Mouse (Mus musculus): ENCODE data around the gene Sec14l1. TPM values are rescaled to one million over a fixed set of nuclear protein-coding genes. Genes with fewer than 3 reads are reported as not detected.

Sec14l1 gene
- total RNA-seq, 2 experiments from 2014 or later, result 52.3 to 52.8 TPM

DNA sequence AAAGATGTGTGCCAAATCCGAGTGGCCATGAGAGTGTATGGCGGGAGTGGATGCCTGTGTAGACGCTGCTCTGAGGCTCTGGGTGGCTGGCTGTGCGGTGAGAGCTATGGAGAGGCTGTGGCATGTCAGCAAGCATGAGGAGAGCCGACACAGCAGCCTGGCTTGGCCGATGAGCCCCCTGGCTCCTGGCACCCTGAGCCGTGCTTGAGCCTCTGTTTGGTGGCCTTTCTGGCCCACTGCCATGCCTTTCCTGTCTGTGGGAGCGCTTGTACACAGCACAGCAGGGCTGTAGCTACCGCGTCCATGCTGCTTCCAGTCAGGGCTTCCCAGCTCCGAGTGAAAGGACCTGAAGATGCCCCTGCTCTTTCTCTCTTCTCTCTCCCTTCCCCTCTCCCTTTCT lies 43.4 kb downstream of the Sec14l1 start:
- Histone ChIP-seq H3K27ac (no peak overlapping the region; the same call in 1 of the 2 replicates), H3K4me3 (no peak overlapping the region)
- intact Hi-C loops (cut with DNase I), result no loop called here
- no peak for DNase-seq
- TF ChIP-seq CTCF (IDR thresholded peaks at IDR 0.05), result no peak

DNA sequence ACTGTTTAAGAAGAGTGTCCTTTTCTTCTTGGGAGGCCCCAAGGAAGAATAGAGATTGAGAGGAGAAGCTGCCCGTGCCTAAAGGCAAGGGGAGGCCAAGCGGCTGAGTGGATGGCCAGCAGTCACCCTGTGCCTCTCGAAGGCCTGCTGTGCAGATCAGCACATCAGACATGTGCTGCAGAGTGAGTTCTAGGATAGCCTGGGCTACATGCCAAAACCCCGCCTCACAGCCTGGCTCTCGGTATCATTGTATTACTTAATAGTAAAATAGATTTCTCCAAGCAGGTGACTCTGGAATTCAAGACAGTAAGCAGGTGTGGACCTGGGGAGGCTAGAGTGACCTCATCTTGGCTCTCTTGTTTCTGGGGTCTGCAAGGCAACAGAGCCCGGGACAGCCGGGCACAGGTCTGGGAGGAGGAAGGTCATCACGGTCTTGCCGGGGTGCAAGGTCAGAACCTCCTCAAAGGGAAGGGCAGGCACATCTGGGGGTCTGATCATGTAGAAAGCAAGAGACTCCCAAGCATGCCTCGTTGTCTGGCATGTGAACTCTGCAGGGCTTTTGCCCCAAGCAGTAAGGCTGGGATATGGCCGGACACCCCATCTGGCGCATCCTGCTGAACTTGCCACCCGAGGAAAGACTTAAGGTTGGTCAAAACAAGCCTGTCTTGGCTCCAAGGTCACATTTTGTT lies 44.4 kb downstream of the Sec14l1 start:
- peak; percentile 65 for DNase-seq
- Histone ChIP-seq H3K27ac (peak overlapping the region; percentile 43; the same call in 1 of the 2 replicates), H3K4me3 (no peak overlapping the region)
- no peak for TF ChIP-seq CTCF (IDR thresholded peaks at IDR 0.05)
- intact Hi-C loops (cut with DNase I), result no loop called here

DNA sequence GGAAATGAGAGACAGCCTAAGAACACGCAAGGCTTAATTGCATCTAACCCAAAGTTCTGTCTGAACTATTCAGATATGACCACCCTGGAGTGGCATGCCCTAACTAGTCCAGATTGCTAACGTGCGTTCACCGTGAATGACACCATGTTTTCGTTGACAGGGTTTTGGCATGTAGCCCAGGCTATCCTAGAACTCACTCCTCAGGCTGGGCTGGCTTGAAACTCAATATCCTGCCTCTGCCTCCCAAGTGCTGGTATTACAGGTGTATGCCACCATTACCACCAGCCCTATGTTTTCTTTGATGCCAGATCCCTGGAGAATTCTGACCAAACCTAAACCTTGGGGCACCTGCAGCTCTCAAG lies 45.0 kb downstream of the Sec14l1 start:
- peak; percentile 66 for DNase-seq
- TF ChIP-seq CTCF (IDR thresholded peaks at IDR 0.05), result no peak
- intact Hi-C loops (cut with DNase I), result no loop called here
- Histone ChIP-seq H3K27ac (peak overlapping the region; percentile 43; the same call in 1 of the 2 replicates), H3K4me3 (no peak overlapping the region)

DNA sequence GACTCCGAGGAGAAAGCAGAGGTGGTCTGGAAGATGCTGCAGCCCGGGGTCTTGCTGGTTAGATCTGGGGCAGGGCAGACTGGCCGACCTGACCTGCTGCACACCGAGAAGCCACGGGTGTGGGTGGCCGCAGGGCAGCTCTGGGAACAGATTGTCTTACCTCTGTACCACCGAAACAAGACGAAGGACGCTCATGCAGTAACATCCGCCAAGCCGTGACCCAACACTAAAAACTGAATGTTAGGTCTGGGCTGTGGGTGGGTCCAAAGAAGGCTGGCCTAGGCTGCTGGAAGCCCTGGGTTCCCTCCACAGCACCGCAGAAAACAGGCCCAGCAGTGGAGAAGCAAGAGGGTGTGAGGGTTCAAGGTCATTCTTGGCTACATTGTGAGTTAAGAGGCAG lies 45.8 kb downstream of the Sec14l1 start:
- DNase-seq, result peak; percentile 71
- Histone ChIP-seq H3K27ac (no peak overlapping the region), H3K4me3 (no peak overlapping the region)
- no peak for TF ChIP-seq CTCF (IDR thresholded peaks at IDR 0.05)
- intact Hi-C loops (cut with DNase I), result no loop called here

DNA sequence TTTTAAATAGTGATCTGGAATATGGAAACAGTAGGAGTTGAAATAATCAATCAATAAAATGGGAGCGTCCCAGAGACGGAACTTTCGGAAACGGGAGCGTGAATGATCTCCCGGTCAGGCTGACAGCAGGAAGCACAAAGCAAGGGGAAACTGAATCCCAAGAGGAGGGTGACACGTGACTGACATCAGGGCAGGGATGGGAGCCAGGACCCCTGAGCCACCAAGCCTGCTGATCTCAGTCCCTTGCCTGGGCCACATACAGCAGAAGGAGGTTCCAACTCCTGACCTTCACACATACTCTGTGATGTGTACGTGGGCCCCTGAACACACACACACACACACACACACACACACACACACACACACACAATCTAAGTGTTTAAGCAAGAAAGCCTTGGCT lies 46.6 kb downstream of the Sec14l1 start:
- no peak for DNase-seq
- no peak for TF ChIP-seq CTCF (IDR thresholded peaks at IDR 0.05)
- Histone ChIP-seq H3K27ac (no peak overlapping the region), H3K4me3 (no peak overlapping the region)
- intact Hi-C loops (cut with DNase I), result no loop called here

DNA sequence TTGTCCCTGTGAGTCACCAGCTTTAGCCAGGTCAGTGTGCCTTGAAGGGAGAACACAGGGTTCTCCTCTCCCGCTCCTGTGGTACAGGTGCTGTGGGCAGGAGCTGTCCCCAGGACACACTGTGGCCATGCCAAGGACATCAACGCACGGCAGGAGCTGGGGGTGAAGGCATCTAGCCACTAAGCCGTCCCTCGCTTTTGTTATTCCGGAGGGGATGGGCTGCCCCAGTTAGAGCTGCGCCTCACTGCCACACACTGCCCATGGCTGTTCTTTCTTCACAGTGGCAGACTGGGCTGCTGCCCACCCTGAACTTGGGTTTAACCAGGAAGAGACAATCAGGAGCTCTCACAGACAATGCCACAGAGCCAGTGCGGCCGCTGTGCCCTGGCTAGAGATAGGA lies 48.1 kb downstream of the Sec14l1 start:
- no peak for TF ChIP-seq CTCF (IDR thresholded peaks at IDR 0.05)
- H3K4me3 ChIP-seq, result no peak overlapping the region
- H3K27ac ChIP-seq, result no peak overlapping the region
- intact Hi-C loops (cut with DNase I), result no loop called here
- DNase-seq, result no peak

DNA sequence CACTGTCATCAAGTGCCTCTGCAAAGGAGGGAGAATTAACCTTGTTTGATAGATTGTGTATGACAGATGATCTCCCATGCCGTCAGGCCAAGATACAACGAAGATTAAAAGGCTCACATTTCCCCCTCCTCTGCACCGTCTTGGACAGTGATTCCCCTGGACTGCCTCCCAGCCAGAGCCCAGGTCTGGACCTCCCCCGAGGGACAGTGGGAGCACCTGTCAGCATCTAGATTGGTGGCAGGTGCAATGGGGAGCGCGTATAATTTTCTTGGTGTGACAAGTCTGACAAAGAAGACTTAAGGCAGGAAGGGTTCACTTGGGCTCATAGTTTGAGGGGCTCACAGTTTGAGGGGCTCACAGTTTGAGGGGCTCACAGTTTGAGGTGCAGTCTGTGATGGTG lies 48.8 kb downstream of the Sec14l1 start:
- intact Hi-C loops (cut with DNase I), result no loop called here
- no peak overlapping the region for H3K27ac ChIP-seq
- no peak overlapping the region for H3K4me3 ChIP-seq
- peak; percentile 52 for DNase-seq
- no peak for TF ChIP-seq CTCF (IDR thresholded peaks at IDR 0.05)

DNA sequence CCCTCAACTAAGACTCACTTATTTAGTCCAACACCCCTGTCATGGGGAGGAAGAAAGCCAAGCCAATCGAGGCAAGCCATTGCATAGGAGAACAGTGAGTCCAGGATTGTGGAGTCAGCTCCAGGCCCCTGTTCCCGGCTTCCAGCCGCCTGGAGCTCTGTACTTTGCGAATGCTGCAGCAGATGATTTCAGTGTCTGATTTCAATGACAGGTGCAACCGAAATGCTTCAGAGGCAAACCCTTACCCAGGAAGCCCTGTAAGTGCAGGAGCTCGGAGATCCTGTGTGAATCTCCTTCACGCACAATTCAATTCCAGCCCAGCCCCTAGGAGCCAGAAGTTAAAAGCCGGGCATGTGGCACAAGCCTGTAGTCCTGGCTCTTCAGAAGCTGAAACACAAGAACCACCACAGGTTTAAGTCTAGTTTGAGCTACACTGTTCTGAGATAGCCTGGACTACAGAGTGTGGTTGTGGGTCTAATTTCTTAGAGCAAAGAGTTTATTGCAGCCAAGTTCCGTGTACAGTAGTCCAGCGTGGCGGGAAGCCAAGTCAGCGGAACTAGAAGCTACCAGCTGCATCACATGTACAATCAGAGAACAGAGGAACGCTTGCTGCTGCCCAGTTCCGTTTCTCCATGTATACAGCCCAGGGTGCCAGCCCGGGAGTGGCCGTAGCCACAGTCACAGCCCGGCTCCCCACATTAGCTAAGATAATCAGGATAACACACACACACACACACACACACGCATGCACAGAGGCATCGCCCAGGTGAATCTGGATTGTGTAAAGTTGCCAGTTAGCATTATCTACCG lies 53.5 kb downstream of the Sec14l1 start:
- H3K4me3 ChIP-seq, result peak overlapping the region; percentile 52
- intact Hi-C loops (cut with DNase I), result loop anchor here (5.0 kb wide), 1 partner anchor 36 kb away; no protein-coding TSS in a partner anchor
- TF ChIP-seq CTCF (IDR thresholded peaks at IDR 0.05), result no peak
- peak overlapping the region; percentile 66 for H3K27ac ChIP-seq
- peak; percentile 72 for DNase-seq

DNA sequence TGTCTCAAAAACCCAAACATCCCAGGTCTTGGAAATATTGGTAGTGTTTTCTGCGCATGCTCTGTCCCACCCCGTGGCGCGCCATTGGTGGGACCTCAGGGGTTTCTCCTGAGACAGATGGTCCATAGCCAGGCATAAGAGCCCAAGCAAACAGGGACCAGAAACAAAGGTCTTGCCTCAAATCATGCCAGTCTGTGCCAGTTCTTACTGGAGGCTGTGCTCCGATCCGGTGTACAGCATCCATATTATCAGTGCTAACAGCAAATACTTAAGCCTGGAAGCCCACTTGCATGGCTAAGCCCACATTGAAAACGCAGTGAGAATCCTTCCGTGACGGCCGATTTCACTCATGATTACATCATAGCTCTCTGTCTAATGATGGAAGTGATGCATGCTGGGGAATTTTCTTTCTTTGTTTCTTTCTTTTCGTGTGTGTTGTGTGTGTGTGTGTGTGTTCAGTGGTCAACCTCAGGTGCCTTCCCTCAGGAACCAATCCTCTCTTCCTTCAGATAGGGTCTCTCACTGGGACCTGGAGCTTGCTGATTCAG lies 54.2 kb downstream of the Sec14l1 start:
- H3K27ac ChIP-seq, result no peak overlapping the region
- H3K4me3 ChIP-seq, result peak overlapping the region; percentile 52
- no peak for TF ChIP-seq CTCF (IDR thresholded peaks at IDR 0.05)
- intact Hi-C loops (cut with DNase I), result loop anchor here (5.0 kb wide), 1 partner anchor 37 kb away; no protein-coding TSS in a partner anchor
- DNase-seq, result no peak

DNA sequence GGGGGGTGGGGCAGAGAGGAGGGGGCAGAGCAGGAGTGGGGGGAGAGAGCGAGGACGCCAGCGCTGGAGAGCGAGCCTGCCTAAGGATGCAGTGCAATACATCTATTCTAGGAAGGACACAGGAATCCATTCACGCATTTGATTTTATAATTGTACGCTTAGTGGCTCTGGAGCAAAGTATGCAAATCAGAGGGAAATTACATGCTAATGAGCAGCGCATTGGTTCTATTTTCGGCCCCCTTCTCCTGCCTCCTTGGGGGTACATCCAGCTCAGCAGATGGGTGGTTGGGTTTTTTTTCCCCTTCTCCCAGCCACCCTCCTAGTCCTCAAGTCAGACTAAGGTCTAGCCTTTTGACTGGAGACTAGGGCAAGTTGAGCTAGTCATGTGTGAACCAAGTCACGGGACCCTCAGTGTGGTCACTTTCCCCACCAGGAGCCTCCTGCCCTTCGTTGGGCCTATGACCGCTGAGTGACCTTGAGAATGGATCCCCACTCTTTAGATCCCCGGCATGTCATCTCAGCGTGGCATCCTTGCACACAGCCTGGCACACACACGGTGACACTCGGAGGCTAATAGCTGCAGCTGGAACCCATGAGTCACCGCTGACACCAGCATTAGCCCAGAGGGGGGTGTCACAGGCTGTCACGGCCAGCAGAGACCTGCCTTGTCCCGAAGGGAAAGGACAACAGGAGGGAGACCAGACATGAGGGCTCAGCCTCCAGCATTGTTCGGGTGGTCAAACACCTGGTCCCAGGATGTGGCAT lies 55.0 kb downstream of the Sec14l1 start:
- no peak for TF ChIP-seq CTCF (IDR thresholded peaks at IDR 0.05)
- no peak for DNase-seq
- intact Hi-C loops (cut with DNase I), result loop anchor here (5.0 to 10.0 kb wide), 2 partner anchors 38 to 305 kb away; no protein-coding TSS in a partner anchor
- no peak overlapping the region for H3K4me3 ChIP-seq
- no peak overlapping the region for H3K27ac ChIP-seq

DNA sequence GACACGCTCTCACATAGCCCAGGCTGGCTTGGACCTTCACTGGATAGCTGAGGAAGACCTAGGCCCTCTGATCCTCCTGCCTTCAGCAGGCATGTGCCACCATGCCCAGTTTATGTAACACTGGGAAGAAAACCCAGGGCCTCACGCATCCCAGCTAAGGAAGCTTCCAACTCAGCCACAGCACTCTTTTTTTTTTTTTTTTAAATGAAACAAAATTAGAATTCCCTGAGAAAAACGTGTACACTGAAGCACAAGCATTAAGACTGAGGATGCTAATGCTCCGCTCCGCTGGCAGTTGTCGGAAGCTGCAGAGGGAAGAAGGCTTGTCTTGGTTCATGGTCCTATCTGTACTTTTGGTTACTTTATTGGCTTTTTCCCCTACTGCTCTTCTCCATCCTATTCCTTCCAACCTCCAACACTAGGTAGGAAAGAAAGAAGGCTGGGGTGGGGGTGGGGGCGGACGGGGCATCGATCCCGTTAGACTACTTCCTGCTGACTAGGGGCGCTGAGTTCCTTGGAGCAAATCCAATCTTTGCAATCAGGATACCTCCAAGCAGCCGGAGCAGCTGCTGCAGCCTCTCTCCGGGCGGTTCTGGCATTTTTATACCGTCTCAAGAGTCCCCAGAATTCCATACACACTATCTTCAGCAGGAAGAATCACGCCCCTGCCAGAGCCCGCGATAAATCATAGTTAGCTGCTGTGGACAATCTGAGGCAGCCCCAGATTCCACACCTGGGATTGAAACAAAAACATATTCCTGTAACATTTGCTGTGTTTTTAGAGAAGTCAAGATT lies 59.3 kb downstream of the Sec14l1 start:
- intact Hi-C loops (cut with DNase I), result loop anchor here (10.0 kb wide), 1 partner anchor 309 kb away; no protein-coding TSS in a partner anchor
- no peak for TF ChIP-seq CTCF (IDR thresholded peaks at IDR 0.05)

More for the DNA sequence above, 59.3 kb downstream of the Sec14l1 start:
- H3K27ac ChIP-seq, result peak overlapping the region; percentile 66
- peak overlapping the region; percentile 57 for H3K4me3 ChIP-seq
- no peak for DNase-seq

All from gastrocnemius, adult 2 months (tissue).